Mouse (Mus musculus) heart, adult 2 months (tissue): ENCODE measurements around the gene Snrnp70.

ENCODE experiments used
- CTCF ChIP-seq: fragments of 200-600 bp; IDR thresholded peaks from 2 replicates; pipeline ENCODE4 v1.8.1; 2022; ENCODE audit warnings: antibody characterized with exemption, mild to moderate bottlenecking, moderate library complexity
- EP300 ChIP-seq: fragments of 200-500 bp; IDR thresholded peaks from 2 replicates; pipeline ENCODE4 v1.6.1; 2011; ENCODE audit warnings: low read depth, low read length, control low read depth; ENCODE audit not compliant: insufficient read depth
- POLR2A ChIP-seq: fragments of 200-500 bp; IDR thresholded peaks from 2 replicates; pipeline ENCODE4 v1.6.1; 2011; ENCODE audit warnings: mild to moderate bottlenecking, low read depth, low read length, control low read depth; ENCODE audit not compliant: insufficient read depth

DNA sequence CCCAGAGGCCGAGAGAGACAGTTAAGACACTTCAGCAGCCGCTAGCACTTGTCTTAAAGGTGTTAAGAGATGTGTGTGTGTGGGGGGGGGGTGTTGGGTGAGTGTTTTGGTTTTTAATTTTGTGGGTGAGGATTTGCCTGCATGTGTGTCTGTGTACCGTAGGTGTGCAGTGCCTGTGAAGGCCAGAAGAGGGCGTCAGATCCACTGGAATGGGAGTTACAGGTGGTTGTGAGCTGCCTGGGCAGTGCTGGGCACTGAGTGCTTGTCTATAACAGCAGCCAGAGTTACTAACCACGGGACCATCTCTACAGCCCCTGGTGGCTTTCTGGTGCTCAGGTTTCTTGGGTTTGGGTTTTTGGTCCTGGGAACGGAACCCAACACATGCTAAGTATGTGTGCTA is 64.0 kb downstream of the Snrnp70 start:
- TF ChIP-seq EP300 (no peak), CTCF (peak; percentile 33), POLR2A (no peak)
